Mouse (Mus musculus): ENCODE measurements around the gene Asprv1.

GRCm38 (mm10) chr6:86669240-86669727, 41.3 kb downstream of the Asprv1 start:
- no peak for TF ChIP-seq CTCF (IDR thresholded peaks at IDR 0.05; ENCODE audit: borderline replicate concordance, extremely low read depth, insufficient read depth, insufficient read length)
- TF ChIP-seq POLR2A (IDR thresholded peaks at IDR 0.05; ENCODE audit: borderline replicate concordance, extremely low read depth, insufficient read depth, insufficient read length, poor library complexity, severe bottlenecking): no peak
